Mouse (Mus musculus) forebrain, embryonic 16.5 days (tissue): ENCODE results near the gene Ttc30a2. TPM values are rescaled to one million over a fixed set of nuclear protein-coding genes. Genes with fewer than 3 reads are reported as not detected.
A peak's percentile ranks its signal among the peaks of the same experiment; 100 is the strongest.

Experiments used
- ATAC-seq: fragments of 200-750 bp; cut with Nextera tagmentation; 2 replicates; pipeline ENCODE4 v1.8.0; 2017; ENCODE audit warnings: mild to moderate bottlenecking, moderate library complexity
- H3K27ac ChIP-seq: fragments of 300-500 bp; sonication (generic); 2 replicates; pipeline ENCODE4 v1.5.1; 2014; ENCODE audit warnings: low read length, control low read depth
- H3K27me3 ChIP-seq: fragments of 300-500 bp; sonication (generic); replicated peaks from 2 replicates; pipeline ENCODE4 v1.6.1; 2014; ENCODE audit warnings: low read length; ENCODE audit not compliant: control insufficient read depth, insufficient read depth
- H3K36me3 ChIP-seq: fragments of 300-500 bp; sonication (generic); 2 replicates; pipeline ENCODE4 v1.6.1; 2014; ENCODE audit not compliant: control insufficient read depth, insufficient read depth
- H3K4me1 ChIP-seq: fragments of 300-500 bp; sonication (generic); replicated peaks from 2 replicates; pipeline ENCODE4 v1.6.1; 2014; ENCODE audit warnings: low read length; ENCODE audit not compliant: control insufficient read depth, insufficient read depth
- H3K4me2 ChIP-seq: fragments of 300-500 bp; sonication (generic); 2 replicates; pipeline ENCODE4 v1.6.1; 2014; ENCODE audit warnings: mild to moderate bottlenecking, low read length, control low read depth
- H3K4me3 ChIP-seq: fragments of 300-500 bp; sonication (generic); replicated peaks from 2 replicates; pipeline ENCODE4 v1.5.1; 2014; ENCODE audit warnings: mild to moderate bottlenecking, low read length, control low read depth
- H3K9ac ChIP-seq: fragments of 300-500 bp; sonication (generic); replicated peaks from 2 replicates; pipeline ENCODE4 v1.6.1; 2014; ENCODE audit warnings: low read depth, low read length, control low read depth
- H3K9me3 ChIP-seq: fragments of 300-500 bp; sonication (generic); 2 replicates; pipeline ENCODE4 v1.6.1; 2016; ENCODE audit warnings: low read length; ENCODE audit not compliant: control insufficient read depth
- WGBS: fragments of 180-500 bp; shearing (Covaris S2); extraction: QIAGEN DNeasy Blood & Tissue Kit; methylation state at CpG from one replicate; pipeline ENCODE4 v1.1.7; 2014; 5-methylcytosine and 5-hydroxymethylcytosine counted together
- polyA plus RNA-seq: library from polyadenylated mRNA; unstranded; fragments of >200 nt; fragmentation: Nextera tagmentation; extraction: Ambion mirVana; gene quantifications from 2 replicates; pipeline ENCODE4 v1.2.1, GENCODE M21; 2015

The Ttc30a2 gene
- polyA plus RNA-seq, 1 experiment from 2014 or later, result 0.98 TPM

DNA sequence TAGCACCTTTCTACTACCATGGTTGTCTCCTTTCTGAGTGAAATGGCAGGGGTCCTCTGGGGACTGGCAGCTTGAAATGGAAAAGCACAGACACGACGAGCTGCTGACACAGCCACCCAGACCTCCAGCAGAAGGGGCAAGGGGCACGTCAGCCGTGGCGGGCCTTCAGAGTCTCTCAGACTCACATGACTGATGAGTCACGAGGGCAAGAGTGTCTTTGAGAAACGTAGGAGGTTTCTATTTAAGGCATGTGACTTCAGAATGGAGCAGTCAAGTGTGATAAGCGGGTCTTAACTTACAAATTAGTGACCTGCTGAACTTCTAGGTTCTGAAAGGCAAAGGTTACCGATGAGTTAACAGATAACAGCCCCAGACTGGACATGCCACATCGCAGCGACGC, 19.8 kb upstream of the Ttc30a2 start:
- H3K4me2 ChIP-seq, result no peak overlapping the region
- no peaks in the 10 kb centered on the region for H3K36me3 ChIP-seq
- H3K4me1 ChIP-seq, result peaks cover 19% of the 10 kb centered on the region
- H3K9me3 ChIP-seq, result no peaks in the 10 kb centered on the region
- no peak overlapping the region for H3K9ac ChIP-seq
- no peak overlapping the region for H3K27ac ChIP-seq
- no peak for ATAC-seq
- H3K27me3 ChIP-seq, result no peaks in the 10 kb centered on the region
- WGBS, result 81% methylated on average over 12 of the region's 12 CpGs
- H3K4me3 ChIP-seq, result no peak overlapping the region

DNA sequence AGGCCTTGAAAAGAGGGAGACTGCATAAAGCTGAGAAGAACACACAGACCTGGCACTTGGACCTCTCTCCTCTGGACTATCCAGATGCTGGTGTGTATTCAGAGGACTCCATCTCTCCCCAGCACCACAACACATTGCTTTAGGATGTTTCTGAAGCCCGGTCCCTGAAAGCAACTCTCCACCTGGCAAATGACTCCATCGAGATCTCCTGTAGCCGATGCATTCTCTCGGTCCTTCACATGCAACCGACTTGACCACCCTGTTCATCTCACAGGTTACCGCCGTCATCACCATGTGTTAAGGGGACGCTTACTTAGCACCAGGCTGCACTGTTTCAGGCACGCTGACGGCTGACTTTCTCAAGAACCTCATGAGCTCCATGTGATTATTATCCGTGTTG, 16.9 kb upstream of the Ttc30a2 start:
- Histone ChIP-seq H3K4me1 (peaks cover 27% of the 10 kb centered on the region), H3K4me2 (no peak overlapping the region), H3K9ac (no peak overlapping the region), H3K36me3 (no peaks in the 10 kb centered on the region), H3K27me3 (no peaks in the 10 kb centered on the region), H3K27ac (no peak overlapping the region), H3K4me3 (no peak overlapping the region), H3K9me3 (no peaks in the 10 kb centered on the region)
- ATAC-seq, result no peak
- 95% methylated on average over 11 of the region's 11 CpGs for WGBS

DNA sequence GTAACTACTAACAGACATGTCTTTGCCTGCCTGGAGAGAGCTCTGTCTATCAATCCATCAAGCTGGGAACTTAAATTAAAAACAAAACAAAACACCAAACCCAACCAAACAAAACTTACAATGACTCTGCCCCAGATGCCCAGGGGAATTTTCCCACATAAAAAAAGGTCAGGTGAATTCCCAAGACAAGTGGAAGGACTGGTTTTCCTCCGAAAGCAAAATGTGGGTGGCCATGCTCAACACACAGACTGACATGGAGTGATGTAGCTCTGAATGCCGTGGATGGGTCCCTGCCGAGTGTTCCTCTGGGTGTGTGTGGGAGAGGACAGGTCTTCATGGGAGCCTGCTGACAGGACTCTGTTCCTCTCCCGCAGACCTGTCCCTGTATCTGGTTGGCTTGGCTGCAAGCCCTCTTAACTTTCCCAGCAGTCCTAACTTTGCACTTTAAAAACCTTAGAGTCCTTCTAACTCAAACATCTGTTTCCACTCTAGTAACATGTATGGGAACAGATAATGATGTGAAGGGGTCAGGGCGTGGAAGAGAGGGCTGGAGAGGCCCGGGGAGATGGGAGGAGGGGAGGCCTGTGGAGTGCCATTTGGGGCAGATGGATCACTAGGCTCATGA, 13.7 kb upstream of the Ttc30a2 start:
- H3K36me3 ChIP-seq, result no peaks in the 10 kb centered on the region
- WGBS, result 77% methylated on average over 6 of the region's 6 CpGs
- H3K4me3 ChIP-seq, result no peak overlapping the region
- H3K27me3 ChIP-seq, result no peaks in the 10 kb centered on the region
- peaks cover 25% of the 10 kb centered on the region for H3K4me1 ChIP-seq
- H3K27ac ChIP-seq, result no peak overlapping the region
- no peak for ATAC-seq
- H3K9me3 ChIP-seq, result no peaks in the 10 kb centered on the region
- H3K4me2 ChIP-seq, result no peak overlapping the region
- H3K9ac ChIP-seq, result no peak overlapping the region

DNA sequence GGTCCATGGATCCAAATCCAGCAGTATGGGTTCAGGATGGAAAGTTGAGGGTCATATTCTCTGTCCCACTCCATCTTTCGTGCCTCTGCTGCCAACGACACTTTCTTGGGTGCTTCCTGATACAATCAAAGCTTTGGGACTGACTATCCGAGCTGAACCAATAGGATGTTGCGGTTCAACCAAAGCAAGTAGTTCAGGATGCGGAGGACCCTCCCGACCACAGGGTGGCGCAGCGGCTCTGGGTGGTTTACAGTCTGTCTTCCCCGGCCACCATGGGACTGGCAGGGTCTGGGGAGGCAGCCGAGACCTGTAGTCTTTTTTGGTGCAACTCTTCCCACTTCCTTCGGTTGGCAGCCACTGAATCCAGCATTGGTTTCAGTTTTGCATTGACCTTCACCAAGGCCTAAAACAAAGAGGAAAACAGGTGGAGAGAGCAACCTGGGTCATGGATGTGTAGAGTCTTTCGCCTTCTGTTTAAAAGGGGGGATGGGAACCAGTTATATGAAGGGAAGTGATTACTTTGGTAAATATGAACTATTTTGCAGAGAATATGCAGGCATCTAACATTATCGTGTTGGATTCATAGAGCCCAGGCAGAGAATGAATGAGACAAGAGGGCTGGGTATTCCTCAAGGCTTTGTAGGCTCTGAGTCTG, 13.0 kb upstream of the Ttc30a2 start:
- ATAC-seq, result no peak
- H3K4me2 ChIP-seq, result no peak overlapping the region
- no peaks in the 10 kb centered on the region for H3K27me3 ChIP-seq
- peaks cover 25% of the 10 kb centered on the region for H3K4me1 ChIP-seq
- H3K36me3 ChIP-seq, result no peaks in the 10 kb centered on the region
- no peak overlapping the region for H3K4me3 ChIP-seq
- no peak overlapping the region for H3K27ac ChIP-seq
- no peak overlapping the region for H3K9ac ChIP-seq
- 59% methylated on average over 13 of the region's 13 CpGs for WGBS
- H3K9me3 ChIP-seq, result no peaks in the 10 kb centered on the region

DNA sequence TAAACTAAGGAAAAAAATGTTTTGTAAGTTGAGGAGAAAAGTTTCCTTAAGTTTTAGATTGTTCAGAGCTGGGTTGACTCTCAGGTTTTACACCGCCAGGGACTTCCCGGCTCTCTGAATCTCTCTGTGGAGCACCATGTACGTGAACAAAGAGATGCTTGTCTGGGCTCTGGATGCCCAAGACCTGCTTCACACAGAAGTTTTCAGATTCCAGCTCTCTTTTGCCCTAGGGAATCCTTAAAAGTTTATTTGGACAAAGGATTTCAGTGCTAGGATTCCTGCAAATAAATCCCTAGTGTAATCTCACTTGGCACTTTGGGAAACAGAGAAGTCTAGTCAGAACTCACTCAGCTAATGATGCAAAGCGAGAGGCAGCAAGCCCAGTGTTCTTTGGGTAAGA, 11.7 kb upstream of the Ttc30a2 start:
- no peak overlapping the region for H3K4me2 ChIP-seq
- H3K27ac ChIP-seq, result no peak overlapping the region; the same call in 1 of the 2 replicates
- H3K4me1 ChIP-seq, result peaks cover 32% of the 10 kb centered on the region
- no peak for ATAC-seq
- 65% methylated on average over 4 of the region's 4 CpGs for WGBS
- H3K27me3 ChIP-seq, result no peaks in the 10 kb centered on the region
- H3K9ac ChIP-seq, result no peak overlapping the region
- H3K4me3 ChIP-seq, result no peak overlapping the region
- H3K36me3 ChIP-seq, result no peaks in the 10 kb centered on the region
- H3K9me3 ChIP-seq, result no peaks in the 10 kb centered on the region

DNA sequence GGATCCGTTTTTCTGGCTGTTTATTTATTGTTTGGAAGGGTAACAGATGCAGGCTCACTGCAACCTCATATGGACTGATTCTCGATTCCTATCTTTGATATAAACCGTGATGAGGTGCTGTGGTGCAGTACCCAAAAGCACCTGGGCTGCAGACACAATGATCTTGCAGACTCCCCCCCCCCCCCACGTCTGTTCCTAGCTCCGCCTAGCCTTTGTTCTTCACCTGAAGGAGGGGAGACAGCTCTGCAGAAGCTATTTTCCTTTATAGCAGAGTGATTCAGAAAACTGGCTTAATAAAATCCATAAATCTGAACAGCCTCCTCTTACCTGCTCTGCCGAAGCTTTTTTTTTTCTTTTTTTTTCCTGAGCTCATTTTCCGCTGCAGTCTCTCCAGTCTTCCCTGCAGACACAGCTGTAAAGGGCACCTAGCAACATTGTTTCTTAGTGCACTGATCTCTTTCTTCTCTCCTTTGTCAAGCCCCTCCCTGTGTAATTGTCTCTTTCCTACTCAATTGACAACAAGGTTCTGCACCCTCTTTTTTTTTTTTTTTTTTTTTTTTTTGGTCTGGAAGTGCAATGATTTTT, 10.9 kb upstream of the Ttc30a2 start:
- Histone ChIP-seq H3K9me3 (no peaks in the 10 kb centered on the region), H3K9ac (peak overlapping the region; percentile 4; the same call in 1 of the 2 replicates), H3K4me3 (no peak overlapping the region), H3K27ac (peak overlapping the region; percentile 79), H3K36me3 (no peaks in the 10 kb centered on the region), H3K4me2 (peak overlapping the region; percentile 21), H3K4me1 (peaks cover 32% of the 10 kb centered on the region), H3K27me3 (no peaks in the 10 kb centered on the region)
- WGBS, result 40% methylated on average over 7 of the region's 7 CpGs
- ATAC-seq, result peak; percentile 74

DNA sequence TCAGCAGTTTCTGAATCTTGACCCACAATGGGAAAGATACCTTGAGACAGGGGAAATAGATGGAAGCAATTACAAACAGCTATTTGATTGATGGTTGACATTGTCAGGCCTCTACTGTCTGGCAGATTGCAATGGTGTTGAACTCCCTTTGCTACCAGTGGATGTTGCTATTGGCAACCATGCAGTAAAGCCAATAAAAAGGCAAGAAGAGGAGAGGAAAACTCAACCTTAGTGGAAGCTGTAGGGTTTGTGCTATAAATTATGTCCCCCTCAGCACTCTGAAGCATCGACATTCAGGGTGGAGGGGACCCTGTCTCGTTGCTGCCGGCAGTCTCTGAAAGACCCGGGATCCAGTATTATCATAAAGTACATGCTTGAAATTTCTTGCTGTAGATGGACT, 10.4 kb upstream of the Ttc30a2 start:
- no peak overlapping the region for H3K4me3 ChIP-seq
- ATAC-seq, result peak; percentile 35; the same call in 1 of the 2 replicates
- no peaks in the 10 kb centered on the region for H3K27me3 ChIP-seq
- H3K27ac ChIP-seq, result peak overlapping the region; percentile 79
- peaks cover 32% of the 10 kb centered on the region for H3K4me1 ChIP-seq
- peak overlapping the region; percentile 2 for H3K4me2 ChIP-seq
- H3K9me3 ChIP-seq, result no peaks in the 10 kb centered on the region
- no peaks in the 10 kb centered on the region for H3K36me3 ChIP-seq
- WGBS, result 64% methylated on average over 4 of the region's 4 CpGs
- peak overlapping the region; percentile 4; the same call in 1 of the 2 replicates for H3K9ac ChIP-seq

DNA sequence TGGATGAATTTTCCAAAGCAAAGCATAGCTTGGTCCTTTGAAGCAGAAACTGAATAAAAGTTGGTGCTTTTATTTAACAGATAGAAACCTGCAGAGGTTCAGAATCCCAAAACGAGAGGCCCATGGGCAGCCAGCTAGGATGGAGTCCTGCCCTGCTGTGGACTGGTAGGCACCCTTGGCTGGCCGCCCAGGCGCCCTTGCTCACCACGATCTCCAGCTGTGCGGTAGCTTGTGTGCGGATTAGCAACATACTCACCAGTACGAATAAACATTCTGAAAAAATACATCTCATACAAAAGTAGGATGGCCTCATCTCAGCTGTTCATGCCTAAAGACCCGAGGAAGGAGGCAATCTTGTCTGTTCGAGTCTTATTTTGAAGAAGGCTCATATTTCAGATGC, 9.8 kb upstream of the Ttc30a2 start:
- H3K27ac ChIP-seq, result peak overlapping the region; percentile 79
- no peaks in the 10 kb centered on the region for H3K36me3 ChIP-seq
- no peak overlapping the region for H3K4me2 ChIP-seq
- H3K4me1 ChIP-seq, result peaks cover 32% of the 10 kb centered on the region
- H3K9me3 ChIP-seq, result no peaks in the 10 kb centered on the region
- H3K4me3 ChIP-seq, result no peak overlapping the region
- H3K27me3 ChIP-seq, result no peaks in the 10 kb centered on the region
- WGBS, result 65% methylated on average over 9 of the region's 9 CpGs
- H3K9ac ChIP-seq, result no peak overlapping the region
- no peak for ATAC-seq

DNA sequence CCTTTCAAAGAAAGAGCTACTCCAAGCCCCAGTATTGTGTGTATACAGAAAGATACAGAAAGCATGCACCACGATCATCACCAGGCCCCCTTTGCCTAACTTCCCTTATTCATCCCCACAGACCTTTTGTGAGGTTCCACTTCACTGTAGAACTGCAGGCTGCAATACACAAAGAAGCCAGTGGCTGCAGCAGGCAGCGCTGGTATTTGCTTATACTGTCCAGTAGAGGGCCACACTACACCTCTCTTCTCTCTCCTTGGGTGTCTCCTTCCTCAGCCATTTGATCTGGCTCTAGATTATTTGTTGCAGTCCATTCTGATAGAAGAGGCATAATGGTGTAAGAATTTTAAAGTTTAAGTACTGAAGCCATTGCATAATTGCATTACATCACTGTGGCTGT, 7.2 kb upstream of the Ttc30a2 start:
- Histone ChIP-seq H3K9me3 (no peaks in the 10 kb centered on the region), H3K4me3 (no peak overlapping the region), H3K27ac (peak overlapping the region; percentile 50; the same call in 1 of the 2 replicates), H3K36me3 (no peaks in the 10 kb centered on the region), H3K4me2 (no peak overlapping the region), H3K9ac (no peak overlapping the region), H3K27me3 (no peaks in the 10 kb centered on the region), H3K4me1 (peaks cover 25% of the 10 kb centered on the region)
- 0% methylated on average over 2 of the region's 2 CpGs for WGBS
- peak; percentile 70 for ATAC-seq
